Mouse (Mus musculus) megakaryocyte progenitor cell, adult 5-6 weeks (primary cell): ENCODE data around the gene Ndufs7. TPM values are rescaled to one million over a fixed set of nuclear protein-coding genes. Genes with fewer than 3 reads are reported as not detected.
"Not testable (repeated sequence)": the region's sequence is repeated elsewhere in the genome, so short reads cannot be mapped to it uniquely, and the experiment has no call there.

Experiments
- ATAC-seq: replicated peaks from 2 replicates; pipeline ENCODE4 v1.8.0; 2016; ENCODE audit warnings: mild to moderate bottlenecking, moderate TSS enrichment, inconsistent platforms; ENCODE audit not compliant: poor library complexity
- total RNA-seq, 2 experiments: library from RNA; stranded (forward) in 1 of 2; stranded (reverse) in 1 of 2; fragments of 157-497, 149-512 nt in 1 of 2; fragments of 200-1000 nt in 1 of 2; gene quantifications; 2 replicates each; pipeline versions ENCODE4 v1.2.3 to v1.2.4; 2015 to 2017

Gene Ndufs7
- 138 and 162 TPM in 2 replicates for total RNA-seq (2015)
- 106 and 135 TPM in 2 replicates for total RNA-seq (2017)

- ATAC-seq: peak; percentile 77
Observed at GRCm38 (mm10) chr10:80248971-80249640, at the start of gene Ndufs7. TSS of gene Ndufs7 (plus strand) at chr10:80249121.

- peak; percentile 99 for ATAC-seq
Observed at GRCm38 (mm10) chr10:80199440-80200008, 49.4 kb upstream of the Ndufs7 start.

GRCm38 (mm10) chr10:80200485-80200884 lies 48.4 kb upstream of the Ndufs7 start:
- no peak for ATAC-seq

GRCm38 (mm10) chr10:80204055-80204454 lies 44.9 kb upstream of the Ndufs7 start:
- no peak for ATAC-seq

- ATAC-seq: no peak
Observed at GRCm38 (mm10) chr10:80207201-80207600, 41.7 kb upstream of the Ndufs7 start.

- no peak for ATAC-seq
Observed at GRCm38 (mm10) chr10:80207676-80208075, 41.2 kb upstream of the Ndufs7 start.

- ATAC-seq: no peak
Observed at GRCm38 (mm10) chr10:80208248-80208647, 40.7 kb upstream of the Ndufs7 start.

- no peak for ATAC-seq
Observed at GRCm38 (mm10) chr10:80208841-80209371, 40.0 kb upstream of the Ndufs7 start.

- ATAC-seq: not testable (repeated sequence)
Observed at GRCm38 (mm10) chr10:80211547-80212103, 37.3 kb upstream of the Ndufs7 start.

GRCm38 (mm10) chr10:80215048-80215772 lies 33.7 kb upstream of the Ndufs7 start:
- 0 out of 2 replicates have a peak, but pooled peaks have one; percentile 23 for ATAC-seq

- no peak for ATAC-seq
Observed at GRCm38 (mm10) chr10:80220676-80221075, 28.2 kb upstream of the Ndufs7 start.

- not testable (repeated sequence) for ATAC-seq
Observed at GRCm38 (mm10) chr10:80223137-80223536, 25.8 kb upstream of the Ndufs7 start.

GRCm38 (mm10) chr10:80226071-80226415 lies 22.9 kb upstream of the Ndufs7 start:
- no peak for ATAC-seq

GRCm38 (mm10) chr10:80226416-80227165 lies 22.3 kb upstream of the Ndufs7 start, which contains the start of gene Mum1:
TSS of gene Mum1 (plus strand) at chr10:80226434.
- ATAC-seq: peak; percentile 99

GRCm38 (mm10) chr10:80227166-80227539 lies 21.8 kb upstream of the Ndufs7 start:
- ATAC-seq: no peak

GRCm38 (mm10) chr10:80227877-80228775 lies 20.8 kb upstream of the Ndufs7 start:
- no peak for ATAC-seq

GRCm38 (mm10) chr10:80236145-80236825 lies 12.6 kb upstream of the Ndufs7 start:
- ATAC-seq: no peak

- no peak for ATAC-seq
Observed at GRCm38 (mm10) chr10:80237020-80237419, 11.9 kb upstream of the Ndufs7 start.

- no peak for ATAC-seq
Observed at GRCm38 (mm10) chr10:80238306-80238705, 10.6 kb upstream of the Ndufs7 start.
